Mouse (Mus musculus) neutrophil, adult 5-6 weeks (primary cell): ENCODE measurements at regions not wholly inside any gene's neighbourhood (a gene's known extent, or its start where the extent isn't known, plus 50 kb on each side); places are given as distances from the start of the nearest gene placed in this dataset.

Experiments
- ATAC-seq: fragments of 151-379, 151-347 bp; 2 replicates; pipeline ENCODE4 v1.8.0; 2017; ENCODE audit warnings: mild to moderate bottlenecking, moderate TSS enrichment; ENCODE audit not compliant: insufficient number of reproducible peaks, poor library complexity, low FRiP score, severe bottlenecking; ENCODE audit errors: extremely low read depth

GRCm38 (mm10) chr12:118660384-118661213, 185.5 kb upstream of the Sp8 start:
- no peak for ATAC-seq

GRCm38 (mm10) chr12:118659240-118660120, 186.6 kb upstream of the Sp8 start:
- no peak for ATAC-seq

GRCm38 (mm10) chr12:118650483-118651160, 195.5 kb upstream of the Sp8 start:
- no peak for ATAC-seq

GRCm38 (mm10) chr12:118649323-118649973, 196.7 kb upstream of the Sp8 start:
- ATAC-seq = no peak

- ATAC-seq = peak; percentile 48; the same call in 1 of the 2 replicates
These were observed 197.5 kb upstream of the Sp8 start for GRCm38 (mm10) chr12:118648673-118649072.

- ATAC-seq = no peak
These were observed 198.7 kb upstream of the Sp8 start for GRCm38 (mm10) chr12:118647270-118648042.

GRCm38 (mm10) chr12:118640925-118641324, 205.2 kb upstream of the Sp8 start:
- ATAC-seq = peak; percentile 74

GRCm38 (mm10) chr12:118637214-118637613, 208.9 kb upstream of the Sp8 start:
- ATAC-seq = no peak

GRCm38 (mm10) chr12:118635456-118635855, 210.7 kb upstream of the Sp8 start:
- no peak for ATAC-seq

GRCm38 (mm10) chr12:118630373-118630772, 215.8 kb upstream of the Sp8 start:
- no peak for ATAC-seq

- no peak for ATAC-seq
These were observed 224.2 kb upstream of the Sp8 start for GRCm38 (mm10) chr12:118621697-118622485.

- no peak for ATAC-seq
These were observed 225.1 kb upstream of the Sp8 start for GRCm38 (mm10) chr12:118620847-118621636.

GRCm38 (mm10) chr12:118597015-118597414, 249.1 kb upstream of the Sp8 start:
- ATAC-seq = no peak

GRCm38 (mm10) chr12:118594781-118595574, 251.2 kb upstream of the Sp8 start:
- no peak for ATAC-seq

GRCm38 (mm10) chr12:118583829-118584628, 262.1 kb upstream of the Sp8 start:
- ATAC-seq = no peak
